Mouse (Mus musculus) kidney, adult 2 months (tissue): Measurements from ENCODE around the gene Kxd1. TPM values are rescaled to one million over a fixed set of nuclear protein-coding genes. Genes with fewer than 3 reads are reported as not detected.

Experiments used
- DNase-seq: peaks from one replicate; pipeline ENCODE4 v3.0.0; 2021
- H3K27ac ChIP-seq: fragments of 200-500 bp; 2 replicates; pipeline ENCODE4 v1.5.1; 2012; ENCODE audit warnings: low read depth, low read length, control low read depth, inconsistent platforms; ENCODE audit not compliant: insufficient read depth
- H3K27me3 ChIP-seq: fragments of 200-500 bp; replicated peaks from 2 replicates; pipeline ENCODE4 v1.6.1; 2012; ENCODE audit warnings: mild to moderate bottlenecking, moderate library complexity, low read length, inconsistent platforms; ENCODE audit not compliant: control insufficient read depth, insufficient read depth
- H3K36me3 ChIP-seq: fragments of 200-500 bp; 2 replicates; pipeline ENCODE4 v1.6.1; 2012; ENCODE audit warnings: mild to moderate bottlenecking, moderate library complexity, low read length, inconsistent platforms; ENCODE audit not compliant: control insufficient read depth, insufficient read depth
- H3K4me1 ChIP-seq: fragments of 200-500 bp; 2 replicates; pipeline ENCODE4 v1.6.1; 2011; ENCODE audit warnings: low read length; ENCODE audit not compliant: control insufficient read depth, insufficient read depth
- H3K4me3 ChIP-seq: fragments of 200-500 bp; 2 replicates; pipeline ENCODE4 v1.5.1; 2011; ENCODE audit warnings: mild to moderate bottlenecking, low read depth, low read length, control low read depth; ENCODE audit not compliant: insufficient read depth
- CTCF ChIP-seq: fragments of 200-500 bp; conservative IDR thresholded peaks from 2 replicates; pipeline ENCODE4 v1.5.1; 2011; ENCODE audit warnings: low read depth, mild to moderate bottlenecking, control low read depth, low read length, moderate library complexity, mixed read lengths; ENCODE audit not compliant: insufficient read depth, insufficient read length
- POLR2A ChIP-seq: fragments of 200-500 bp; IDR thresholded peaks from one replicate; pipeline ENCODE4 v1.6.1; 2011; ENCODE audit warnings: low read depth, low read length, control low read depth
- WGBS: fragments of 180-500 bp; shearing (Covaris S2); methylation state at CpG from one replicate; pipeline ENCODE4 v1.1.7; 2018; 5-methylcytosine and 5-hydroxymethylcytosine counted together
- polyA plus RNA-seq: library from polyadenylated mRNA; depleted of rRNA; stranded (reverse); fragments of >200 nt; gene quantifications from 2 replicates; pipeline ENCODE4 v1.2.3, GENCODE M21; 2012

The Kxd1 gene
- polyA plus RNA-seq, 1 experiment = 151 TPM

DNA sequence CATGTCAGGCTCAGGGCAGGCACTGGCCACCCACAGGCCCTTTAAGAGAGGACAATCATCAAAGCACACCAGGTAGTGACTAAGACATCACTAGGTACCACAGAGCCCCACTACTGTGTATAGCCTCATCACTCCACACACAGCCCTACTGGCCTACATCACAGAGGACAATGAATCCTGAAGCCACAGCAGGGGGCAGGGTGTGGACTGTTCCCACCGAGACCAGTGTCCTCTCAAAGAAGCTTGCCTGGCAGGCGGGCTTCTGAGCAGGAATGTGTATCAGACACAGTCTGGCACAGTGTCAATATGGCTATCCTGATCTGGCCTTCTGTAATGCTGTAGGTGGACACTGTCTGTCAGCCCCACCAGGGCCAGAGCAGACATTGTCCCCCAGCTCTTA lies 57.8 kb downstream of the Kxd1 start:
- H3K4me1 ChIP-seq = no peaks in the 10 kb centered on the region; the same call in none of the 2 replicates
- WGBS = 68% methylated on average over 2 of the region's 2 CpGs
- no peak for DNase-seq
- no peaks in the 10 kb centered on the region for H3K36me3 ChIP-seq
- H3K27me3 ChIP-seq = no peaks in the 10 kb centered on the region
- TF ChIP-seq POLR2A (no peak), CTCF (no peak)
- no peak overlapping the region for H3K4me3 ChIP-seq
- no peak overlapping the region for H3K27ac ChIP-seq

DNA sequence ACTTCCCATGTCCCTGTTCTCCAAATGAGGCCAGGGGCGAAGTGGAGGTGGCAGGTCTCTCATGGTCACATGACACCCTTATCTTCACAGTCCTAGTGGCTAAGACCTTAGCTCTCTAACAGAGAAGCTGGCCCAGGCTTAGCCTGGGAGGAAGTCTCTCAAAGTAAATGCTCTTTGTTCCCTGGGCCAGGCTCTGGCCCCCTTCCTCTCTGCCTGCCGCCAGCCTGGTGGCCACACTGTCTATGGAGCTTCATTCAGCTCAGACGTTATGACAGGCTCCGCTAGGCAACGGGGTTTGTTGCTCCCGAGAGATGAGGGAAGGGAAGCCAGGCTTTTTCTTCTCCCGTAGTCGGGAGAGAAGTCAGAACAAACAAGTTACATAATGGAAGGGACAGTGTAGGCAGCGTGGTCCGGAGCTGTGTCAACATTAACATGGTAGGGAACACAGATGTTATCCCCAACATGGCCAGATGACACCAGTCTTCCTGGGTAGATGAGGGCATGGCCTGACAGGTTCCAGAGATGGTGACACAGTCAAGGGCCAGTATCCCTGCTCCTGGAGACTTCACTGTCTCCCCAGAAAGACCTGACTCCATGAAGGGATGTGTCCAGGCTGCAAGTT lies 58.4 kb downstream of the Kxd1 start:
- TF ChIP-seq CTCF (no peak), POLR2A (no peak)
- Histone ChIP-seq H3K27me3 (no peaks in the 10 kb centered on the region), H3K4me1 (no peaks in the 10 kb centered on the region; the same call in none of the 2 replicates), H3K27ac (no peak overlapping the region), H3K4me3 (no peak overlapping the region), H3K36me3 (no peaks in the 10 kb centered on the region)
- 42% methylated on average over 10 of the region's 10 CpGs for WGBS
- no peak for DNase-seq

DNA sequence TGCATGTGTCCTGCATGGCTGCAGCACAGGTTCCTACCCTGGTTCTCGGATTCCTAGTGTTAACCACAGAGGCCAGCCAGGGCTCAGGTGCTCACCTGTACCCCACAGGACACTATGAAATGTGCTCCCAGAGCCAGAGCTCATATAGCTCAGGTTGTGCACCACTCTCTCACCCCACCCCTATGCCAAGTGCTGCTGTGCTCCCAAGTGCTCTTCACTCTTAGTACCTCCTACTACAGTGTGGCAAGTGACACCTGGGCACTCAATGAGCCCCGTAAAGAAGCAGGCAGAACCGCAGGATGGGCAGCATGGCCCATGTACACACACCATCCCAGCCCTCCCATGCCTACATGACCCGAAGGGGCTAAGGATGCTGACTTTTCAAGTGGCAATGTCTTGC lies 59.0 kb downstream of the Kxd1 start:
- no peak for TF ChIP-seq POLR2A
- no peak for TF ChIP-seq CTCF
- DNase-seq = no peak
- Histone ChIP-seq H3K27me3 (no peaks in the 10 kb centered on the region), H3K4me1 (no peaks in the 10 kb centered on the region; the same call in none of the 2 replicates), H3K36me3 (no peaks in the 10 kb centered on the region), H3K4me3 (no peak overlapping the region), H3K27ac (no peak overlapping the region)
- 90% methylated on average over 4 of the region's 4 CpGs for WGBS

DNA sequence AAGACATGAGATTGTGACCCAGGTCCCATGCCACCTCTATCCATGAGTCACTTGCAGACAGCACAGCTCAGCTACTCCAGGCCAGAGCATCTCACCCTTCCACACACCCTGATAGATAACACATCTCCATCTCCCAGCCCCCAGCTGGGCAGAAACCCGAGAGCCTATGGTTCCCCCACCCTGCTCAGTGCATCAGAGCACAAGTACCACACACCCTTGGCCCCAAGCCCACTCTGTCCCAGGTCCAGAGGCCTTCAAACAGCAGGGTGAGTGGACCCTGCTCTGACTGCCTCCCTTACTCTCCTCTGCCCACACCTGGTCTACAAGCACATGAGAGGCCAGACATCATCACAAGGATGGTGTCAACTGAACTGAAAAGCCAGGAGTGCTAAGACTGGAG lies 59.8 kb downstream of the Kxd1 start:
- TF ChIP-seq CTCF (no peak), POLR2A (no peak)
- H3K27me3 ChIP-seq = no peaks in the 10 kb centered on the region
- no peak for DNase-seq
- H3K27ac ChIP-seq = no peak overlapping the region
- WGBS = 73% methylated on average over 1 of the region's 1 CpGs
- H3K36me3 ChIP-seq = no peaks in the 10 kb centered on the region
- H3K4me1 ChIP-seq = no peaks in the 10 kb centered on the region; the same call in none of the 2 replicates
- H3K4me3 ChIP-seq = no peak overlapping the region

DNA sequence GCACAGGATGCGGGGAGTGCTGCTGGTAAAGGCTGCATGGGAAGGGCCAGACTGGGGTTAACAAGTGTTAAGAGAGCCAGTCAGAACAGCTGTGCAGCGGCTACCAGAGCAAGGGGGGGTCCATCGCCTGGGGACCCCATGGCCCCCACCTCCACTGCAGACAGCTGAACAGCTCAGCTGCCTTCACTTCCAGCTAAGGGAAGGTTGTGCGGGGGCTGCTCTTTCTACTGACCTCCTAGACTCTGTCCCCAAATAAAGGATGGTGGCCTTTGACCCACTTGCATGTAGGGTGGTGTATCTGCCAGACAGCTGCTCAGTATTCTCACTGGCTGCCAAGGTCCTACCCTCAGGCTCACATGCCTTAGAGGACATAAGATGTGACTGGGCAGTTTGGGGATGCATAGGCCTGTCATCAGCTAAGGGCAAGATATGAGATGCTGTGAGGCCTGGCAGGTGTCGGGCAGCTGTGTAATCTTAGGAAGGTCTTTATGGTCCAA lies 60.5 kb downstream of the Kxd1 start:
- WGBS = 61% methylated on average over 5 of the region's 5 CpGs
- no peak for TF ChIP-seq CTCF
- TF ChIP-seq POLR2A = no peak
- Histone ChIP-seq H3K4me1 (no peaks in the 10 kb centered on the region; the same call in none of the 2 replicates), H3K27me3 (no peaks in the 10 kb centered on the region), H3K36me3 (no peaks in the 10 kb centered on the region), H3K4me3 (no peak overlapping the region), H3K27ac (no peak overlapping the region)
- DNase-seq = peak; percentile 25

DNA sequence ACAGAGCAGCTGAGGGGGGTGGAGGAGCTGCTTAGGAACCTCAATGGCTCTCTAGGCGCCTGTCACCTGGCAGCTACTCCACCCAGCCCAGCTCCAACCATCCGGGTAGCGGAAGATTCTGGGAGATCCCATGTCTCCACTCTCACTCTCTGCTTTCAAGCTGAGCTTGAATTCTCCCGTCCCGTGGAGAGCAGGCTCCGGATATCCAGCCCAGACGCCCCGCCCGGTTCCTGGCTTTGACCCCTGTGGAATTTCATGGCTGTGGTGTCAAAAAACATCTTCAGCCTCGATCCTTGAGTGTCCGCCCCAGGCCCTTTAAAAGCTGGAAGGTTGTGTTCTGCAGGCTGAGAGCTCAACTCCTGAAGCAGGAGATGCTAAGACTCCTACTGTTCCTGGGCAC lies 61.0 kb downstream of the Kxd1 start:
- 40% methylated on average over 11 of the region's 11 CpGs for WGBS
- no peaks in the 10 kb centered on the region for H3K27me3 ChIP-seq
- DNase-seq = peak; percentile 54
- no peak overlapping the region for H3K4me3 ChIP-seq
- no peak for TF ChIP-seq CTCF
- TF ChIP-seq POLR2A = no peak
- 0 out of 2 replicates have a peak overlapping the region, but pooled peaks have one; percentile 1 for H3K27ac ChIP-seq
- H3K36me3 ChIP-seq = no peaks in the 10 kb centered on the region
- H3K4me1 ChIP-seq = no peaks in the 10 kb centered on the region; the same call in none of the 2 replicates

DNA sequence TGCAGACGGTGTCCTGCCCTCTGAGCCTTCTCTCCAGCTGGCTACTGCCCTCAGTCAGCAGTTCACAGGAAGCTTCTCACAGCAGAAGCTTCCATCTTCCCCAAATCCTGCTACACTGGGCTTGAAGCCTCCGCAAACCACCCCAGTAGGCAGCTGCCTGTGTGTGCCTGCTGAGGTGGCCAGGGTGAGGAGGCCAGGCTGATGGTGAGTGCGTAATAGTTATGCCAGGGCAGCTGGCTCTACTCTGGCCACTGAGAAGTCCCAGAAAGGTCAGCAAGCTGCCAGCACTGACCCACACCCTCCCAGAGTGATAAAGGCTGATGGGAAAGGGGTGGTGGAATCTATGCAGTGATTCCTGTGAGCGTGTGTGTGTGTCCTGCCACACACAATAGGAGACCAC lies 61.5 kb downstream of the Kxd1 start:
- H3K4me1 ChIP-seq = no peaks in the 10 kb centered on the region; the same call in none of the 2 replicates
- TF ChIP-seq POLR2A = no peak
- TF ChIP-seq CTCF = no peak
- no peaks in the 10 kb centered on the region for H3K36me3 ChIP-seq
- H3K27ac ChIP-seq = 0 out of 2 replicates have a peak overlapping the region, but pooled peaks have one; percentile 1
- WGBS = 83% methylated on average over 4 of the region's 4 CpGs
- DNase-seq = no peak
- no peak overlapping the region for H3K4me3 ChIP-seq
- no peaks in the 10 kb centered on the region for H3K27me3 ChIP-seq
